Mouse (Mus musculus): ENCODE results near the gene Cept1.
A peak's percentile ranks its signal among the peaks of the same experiment; 100 is the strongest.
"Not testable (repeated sequence)": the region's sequence is repeated elsewhere in the genome, so short reads cannot be mapped to it uniquely, and the experiment has no call there.

Cept1 gene

DNA sequence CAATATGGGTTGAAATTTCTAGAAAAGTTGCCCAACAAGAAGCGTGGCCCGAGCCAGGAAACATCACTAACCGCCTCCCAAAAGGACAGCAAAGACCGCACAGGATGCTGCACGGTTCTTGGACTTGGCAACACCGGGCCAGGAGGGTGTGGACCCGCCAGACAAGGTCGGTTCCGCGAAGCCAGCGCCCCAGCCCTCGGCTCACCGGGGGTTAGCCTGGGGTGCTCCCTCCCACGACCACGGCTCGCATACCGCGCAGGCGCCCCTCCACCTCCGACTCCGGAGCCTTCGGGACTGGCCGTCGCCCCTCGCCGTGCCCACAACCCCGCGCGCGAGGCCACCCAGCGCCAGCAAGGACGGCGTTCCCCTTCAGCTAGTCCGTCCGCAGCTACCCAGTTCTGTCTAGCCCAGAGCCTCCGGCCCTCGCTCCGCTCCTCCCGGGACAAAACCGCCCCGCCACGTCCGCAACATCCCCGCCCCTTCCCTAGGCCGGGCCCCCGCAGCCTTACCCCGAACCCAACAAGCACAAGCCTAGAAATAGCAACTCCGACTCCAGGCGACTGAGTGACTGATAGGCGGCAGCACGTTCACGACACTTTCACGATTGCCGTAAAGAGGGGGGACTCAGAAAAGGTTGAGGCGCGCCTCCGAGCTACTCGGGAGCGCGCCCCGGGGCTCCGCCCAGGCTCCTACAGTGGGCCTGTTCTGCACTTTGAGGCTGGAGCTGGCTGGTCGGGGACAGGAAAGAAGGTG is at the start of gene Cept1, which contains the start of gene Dram2:
TSS of gene Cept1 (minus strand) at position 632 of the 753 bp plus-strand sequence.
TSS of gene Dram2 (plus strand) at position 628 of the 753 bp plus-strand sequence.
- peak; percentile 94 to 95 for DNase-seq

DNA sequence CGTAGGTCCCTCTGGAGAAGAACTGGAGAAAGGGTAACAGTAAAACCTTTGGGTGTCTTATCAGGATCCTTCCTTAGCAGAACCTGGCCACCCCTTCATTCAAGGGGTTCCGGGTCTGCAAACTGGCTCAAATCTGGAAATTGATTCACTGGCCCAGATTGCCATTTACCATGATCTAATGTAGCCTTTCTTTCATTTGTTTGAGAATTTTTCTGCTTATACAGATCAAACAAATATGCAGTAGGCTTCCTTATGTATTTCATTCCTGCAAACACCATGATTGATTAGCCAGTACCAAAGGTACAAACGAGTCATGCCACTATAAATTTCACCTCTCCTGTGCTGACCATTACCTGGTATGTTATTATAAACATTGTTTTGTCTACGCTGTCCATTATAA is 46.0 kb upstream of the Cept1 start:
- not testable (repeated sequence) for DNase-seq

DNA sequence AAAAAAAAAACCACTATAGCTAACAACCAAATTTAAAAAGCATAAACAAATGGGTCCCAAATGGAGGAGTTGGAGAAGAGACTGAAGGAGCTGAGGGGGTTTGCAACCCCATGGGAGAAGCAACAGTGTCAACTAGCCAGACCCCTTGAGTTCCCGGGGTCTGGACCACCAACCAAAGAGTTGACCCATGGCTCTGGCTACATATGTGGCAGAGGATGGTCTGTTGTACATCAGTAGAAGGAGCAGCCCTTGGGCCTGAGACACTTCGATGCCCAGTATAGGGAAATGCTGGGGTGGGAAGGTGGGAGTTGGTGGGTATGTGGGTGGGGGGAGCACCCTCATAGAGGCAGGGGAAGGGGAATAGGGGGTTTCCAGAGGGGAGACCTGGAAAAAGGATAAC is 31.7 kb upstream of the Cept1 start:
- DNase-seq, result no peak

DNA sequence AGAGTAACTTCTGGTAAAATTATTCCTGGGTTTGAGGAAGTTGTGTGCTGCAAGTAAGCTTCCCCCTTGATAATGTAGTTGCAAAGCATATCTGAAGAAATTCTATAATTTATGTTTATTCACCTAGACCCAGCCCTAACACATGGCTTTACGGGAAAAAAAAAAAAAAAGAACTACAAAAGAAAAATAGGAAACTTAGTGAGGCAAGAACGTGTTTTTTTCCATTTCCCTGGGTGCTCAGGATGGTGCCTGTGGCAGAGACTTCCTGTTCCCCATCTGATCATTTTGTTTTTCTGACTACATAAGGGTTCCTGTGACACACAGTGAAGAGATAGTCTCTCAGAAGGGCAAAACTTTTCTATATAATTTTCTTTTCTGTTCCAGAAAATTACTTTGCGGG is 25.6 kb upstream of the Cept1 start:
- no peak for DNase-seq

DNA sequence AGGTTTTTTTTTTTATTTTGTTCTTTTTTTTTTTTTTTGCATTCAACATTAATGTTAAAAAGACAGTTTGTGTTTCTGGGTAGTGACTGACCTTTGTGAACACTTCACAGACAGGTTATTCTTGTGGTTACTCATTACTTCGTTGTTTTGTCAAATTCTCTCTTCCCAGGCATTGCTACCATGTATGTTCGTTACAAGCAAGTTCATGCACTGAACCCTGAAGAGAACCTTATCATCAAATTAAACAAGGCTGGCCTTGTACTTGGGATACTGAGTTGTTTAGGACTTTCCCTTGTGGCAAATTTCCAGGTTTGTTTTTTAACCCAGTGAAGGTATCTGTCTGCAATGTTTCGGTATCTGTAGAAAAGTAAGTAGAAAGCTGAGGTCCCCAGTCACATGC is 18.3 kb upstream of the Cept1 start:
- peak in 1 of 2 experiments; percentile 37 for DNase-seq

DNA sequence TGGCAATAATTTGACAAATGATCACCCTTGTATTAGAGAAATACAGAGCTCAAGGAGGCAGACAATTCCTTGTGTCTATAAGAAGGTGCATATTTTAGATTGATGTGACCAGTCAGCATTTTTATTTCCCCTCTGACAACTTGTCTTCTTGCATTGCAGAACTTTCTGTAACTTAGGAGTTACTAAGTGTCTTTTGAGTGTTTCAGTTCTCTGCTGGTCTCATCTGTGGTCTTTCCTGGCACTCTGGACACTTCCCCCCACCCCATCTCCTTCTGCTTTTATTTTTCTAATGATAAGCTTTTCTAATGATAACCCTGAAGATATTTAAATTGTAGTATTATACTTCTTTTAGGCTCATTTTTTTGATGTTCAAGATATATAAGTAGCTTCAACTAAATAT is 10.7 kb upstream of the Cept1 start:
- DNase-seq, result no peak

DNA sequence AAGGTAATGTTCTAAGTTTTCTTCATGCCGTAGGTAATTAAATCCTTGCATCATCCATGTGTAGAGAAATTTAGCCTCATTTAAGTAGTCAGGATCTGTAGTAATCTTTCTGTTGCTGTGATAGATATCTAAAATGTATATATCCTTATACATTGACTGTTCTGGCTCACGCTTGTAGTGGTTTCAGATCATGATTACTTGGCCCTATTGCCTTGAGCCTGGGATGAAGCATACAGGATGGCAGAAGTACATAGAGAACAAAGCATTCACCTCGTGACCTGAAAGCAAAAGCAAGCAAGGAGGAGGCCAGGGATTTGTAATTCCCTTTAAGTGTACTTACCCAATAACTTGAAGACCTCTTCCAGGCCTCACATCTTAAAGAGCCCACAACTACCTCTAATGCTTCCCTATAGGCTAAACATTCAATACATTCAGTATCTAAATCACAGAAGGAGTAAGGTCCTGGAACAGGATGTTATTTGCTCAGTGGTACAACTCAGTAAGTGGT is 8.2 kb upstream of the Cept1 start:
- no peak for DNase-seq

DNA sequence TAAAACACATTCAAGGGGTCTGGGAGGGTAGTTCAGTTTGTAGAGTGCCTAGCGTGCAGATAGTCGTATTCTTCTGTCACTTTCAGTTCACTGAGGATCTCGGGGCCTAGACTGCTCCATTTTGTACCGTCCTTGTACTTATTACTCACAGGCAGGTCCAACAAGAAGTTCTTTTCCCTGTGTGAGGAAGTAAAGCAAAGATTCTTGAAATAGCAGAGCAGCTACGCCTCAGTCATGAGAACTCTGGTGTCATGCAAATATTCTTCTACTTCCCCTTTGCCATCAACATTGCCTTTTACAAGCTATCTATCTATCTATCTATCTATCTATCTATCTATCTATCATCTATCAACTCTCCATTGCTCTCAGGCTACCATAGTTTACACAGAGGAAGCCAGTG is 5.8 kb upstream of the Cept1 start:
- DNase-seq, result no peak

DNA sequence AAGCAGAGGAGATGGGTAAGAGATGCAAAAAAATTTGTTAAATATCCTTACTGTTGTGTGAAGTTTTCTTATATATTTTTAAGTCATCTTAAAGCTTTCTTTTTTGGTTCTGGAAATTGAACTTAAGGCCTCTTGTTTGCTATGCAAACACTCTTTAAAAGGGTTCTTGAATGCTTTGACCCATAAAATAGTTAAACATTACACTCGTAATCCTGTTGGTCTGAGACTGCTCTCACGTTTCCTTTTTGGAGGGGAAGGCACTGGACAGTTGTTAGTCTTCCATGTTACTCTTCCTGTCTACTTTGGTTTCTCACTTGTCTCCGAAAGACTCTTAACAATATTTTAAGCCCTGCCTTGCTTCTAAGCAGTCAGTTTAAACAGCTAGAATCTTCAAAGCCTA is 1.4 kb upstream of the Cept1 start:
- DNase-seq, result peak in 1 of 2 experiments; percentile 42

DNA sequence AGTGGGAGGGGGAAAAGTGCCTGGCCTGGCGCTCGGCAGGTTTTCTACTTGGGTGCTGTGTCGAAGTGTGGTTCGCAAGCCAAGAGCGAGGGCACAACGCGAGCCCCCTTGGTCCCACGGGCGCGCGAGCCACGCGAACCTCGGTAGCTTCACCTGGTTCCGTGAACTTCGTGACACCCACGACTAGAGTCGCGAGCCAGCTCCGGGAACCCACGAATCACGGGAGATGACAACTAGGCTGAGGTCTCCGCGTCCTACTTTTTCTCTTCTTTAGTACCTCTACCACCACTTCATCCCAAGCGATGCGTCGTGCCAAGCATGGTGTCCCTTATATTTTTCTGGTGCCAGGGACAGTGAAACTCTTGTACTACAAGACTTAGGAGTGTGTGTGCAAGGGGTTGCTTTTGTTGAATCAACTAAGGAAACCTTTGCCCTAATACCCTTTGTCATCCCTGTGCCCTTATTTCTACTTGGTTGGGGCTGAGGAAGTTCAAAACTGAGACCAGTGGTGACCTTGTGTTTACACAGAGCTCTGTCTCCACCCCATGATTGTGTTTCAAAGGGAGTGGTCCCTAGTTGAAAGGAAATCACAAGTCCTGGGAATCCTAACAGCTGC is 430 bp upstream of the Cept1 start:
- DNase-seq, result peak; percentile 35 to 52

DNA sequence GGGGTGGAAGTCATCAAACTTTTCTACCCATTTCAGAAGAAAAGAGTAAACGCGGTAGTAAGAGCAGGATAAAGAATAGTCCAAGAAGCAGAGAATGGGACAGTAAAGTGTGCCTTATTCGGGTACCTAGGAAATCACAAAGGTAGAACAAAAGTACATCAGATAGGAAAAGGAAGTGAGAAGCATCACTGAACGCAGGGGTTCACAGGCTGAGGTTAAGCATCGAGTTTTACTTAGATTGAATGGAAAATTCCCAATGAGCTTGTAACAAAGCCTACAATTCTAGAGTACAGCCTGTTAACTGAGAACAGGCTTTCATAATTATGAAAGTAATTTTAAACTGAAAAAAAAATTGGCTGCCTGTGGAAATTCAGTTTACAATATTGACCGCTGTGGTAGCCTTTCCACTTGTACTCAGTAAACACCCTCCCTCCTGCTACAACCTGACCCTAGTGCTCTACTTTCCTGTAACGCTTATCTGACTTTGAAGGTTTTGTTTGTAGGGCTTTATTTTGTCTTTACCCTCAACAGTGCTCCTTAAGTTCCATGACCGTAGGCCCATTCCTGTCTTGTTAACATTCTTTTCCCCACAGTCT is 2.8 kb downstream of the Cept1 start:
- no peak for DNase-seq

DNA sequence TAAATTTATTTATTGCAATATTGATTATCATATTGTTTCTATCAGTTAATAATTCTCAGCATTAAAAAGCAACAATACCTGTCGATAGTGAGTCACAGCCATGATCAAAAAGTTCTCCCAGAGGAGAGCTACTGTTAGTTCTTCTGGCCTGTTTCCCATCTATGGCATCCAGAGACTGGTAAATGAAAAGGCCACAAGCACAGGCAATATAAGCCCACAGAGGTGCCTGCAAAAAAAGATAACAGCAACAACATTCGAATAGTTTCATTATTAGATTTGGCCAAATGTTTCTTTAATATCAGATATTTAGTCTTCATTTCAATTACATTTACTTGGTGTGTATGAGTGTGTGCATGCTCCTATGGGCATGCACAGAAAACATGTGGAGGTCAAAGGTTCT is 14.3 kb downstream of the Cept1 start:
- DNase-seq, result no peak

DNA sequence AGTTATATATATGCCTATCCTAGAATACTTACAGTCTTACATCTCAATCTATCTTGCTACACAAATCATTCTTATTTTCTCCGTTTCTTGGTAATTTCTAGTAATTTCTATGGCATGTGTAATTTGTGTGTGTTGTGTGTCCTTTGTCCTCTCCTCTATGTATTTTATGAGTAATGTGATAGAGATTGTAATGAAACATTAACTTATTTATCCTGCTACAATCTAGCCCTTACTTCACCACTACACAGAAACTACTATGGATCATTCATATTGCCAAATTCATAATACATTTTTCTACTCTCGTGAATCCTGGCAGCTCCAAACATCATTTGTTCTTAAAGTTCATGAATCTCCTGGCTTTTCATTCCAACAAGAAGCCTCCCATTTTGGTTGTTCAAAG is 19.6 kb downstream of the Cept1 start:
- DNase-seq, result no peak

DNA sequence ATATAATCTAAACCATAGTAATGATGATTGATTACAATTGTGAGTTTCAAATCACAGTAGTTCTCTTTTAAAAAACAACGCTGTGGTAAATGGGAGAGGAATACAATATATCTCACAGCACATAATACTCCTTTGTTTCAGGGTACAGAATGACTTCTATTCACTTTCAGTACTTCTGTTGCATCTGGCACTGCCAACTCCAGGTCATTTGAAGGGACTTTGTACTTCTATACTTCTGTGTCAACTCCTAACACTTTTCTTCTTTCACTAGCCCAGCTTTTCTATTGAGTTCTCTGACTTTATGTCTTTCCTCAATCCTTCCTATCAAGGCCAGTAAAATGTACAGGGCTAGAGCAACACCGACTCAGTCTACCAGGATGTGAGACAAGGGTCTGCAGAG is 21.2 kb downstream of the Cept1 start:
- no peak for DNase-seq

DNA sequence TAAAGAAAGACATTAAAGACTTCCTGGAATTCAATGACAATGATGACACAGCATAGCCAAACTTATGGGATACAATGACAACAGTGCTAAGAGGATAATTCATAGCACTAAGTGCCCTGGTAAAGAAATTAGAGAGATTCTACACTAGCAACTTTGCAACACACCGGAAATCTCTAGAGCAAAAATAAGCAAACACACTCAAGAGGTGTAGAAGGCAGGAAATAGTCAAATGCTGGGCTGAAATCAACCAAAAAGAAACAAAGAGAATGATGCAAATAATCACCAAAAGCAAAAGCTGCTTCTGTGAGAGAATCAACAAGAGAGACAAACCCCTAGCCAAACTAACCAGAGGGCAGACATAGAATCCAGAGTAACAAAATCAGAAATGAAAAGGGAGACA is 24.9 kb downstream of the Cept1 start:
- no peak for DNase-seq

DNA sequence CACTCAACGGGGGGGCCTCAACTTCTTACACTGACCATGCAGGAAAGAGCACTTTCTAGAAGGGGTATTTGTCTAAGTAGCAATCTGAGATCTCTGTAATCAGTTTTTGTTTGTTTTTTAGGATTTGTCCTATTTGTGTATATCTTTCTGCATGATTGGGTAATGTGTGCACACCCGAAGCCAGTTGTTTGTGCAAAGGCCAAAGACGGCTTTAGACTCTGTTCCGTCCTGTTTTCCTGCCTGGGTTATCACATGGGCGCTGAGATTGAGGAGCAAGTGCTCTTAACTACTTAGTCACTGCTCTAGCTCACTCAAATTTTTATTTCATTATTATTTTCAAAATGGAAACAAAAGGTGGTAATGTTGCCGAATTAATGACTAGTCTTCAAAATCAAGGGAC is 32.6 kb downstream of the Cept1 start:
- DNase-seq, result no peak

DNA sequence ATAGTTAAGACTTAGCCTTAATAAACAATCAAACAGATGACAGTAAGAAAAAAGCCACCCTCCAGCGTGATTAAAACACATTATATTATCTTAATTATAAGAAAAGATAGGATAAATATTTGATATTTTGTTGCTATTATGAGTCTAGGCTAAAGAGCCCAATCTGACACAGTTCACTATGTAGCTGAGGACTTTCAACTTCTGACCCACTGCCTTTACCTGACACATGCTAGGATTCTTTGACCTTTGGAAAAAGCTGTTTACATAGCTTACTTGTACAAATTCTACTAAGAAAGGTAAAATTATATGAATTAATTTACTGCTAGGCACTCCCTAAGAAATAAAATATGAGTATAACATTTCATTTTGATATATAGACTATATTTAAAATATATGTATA is 36.9 kb downstream of the Cept1 start:
- DNase-seq, result no peak

DNA sequence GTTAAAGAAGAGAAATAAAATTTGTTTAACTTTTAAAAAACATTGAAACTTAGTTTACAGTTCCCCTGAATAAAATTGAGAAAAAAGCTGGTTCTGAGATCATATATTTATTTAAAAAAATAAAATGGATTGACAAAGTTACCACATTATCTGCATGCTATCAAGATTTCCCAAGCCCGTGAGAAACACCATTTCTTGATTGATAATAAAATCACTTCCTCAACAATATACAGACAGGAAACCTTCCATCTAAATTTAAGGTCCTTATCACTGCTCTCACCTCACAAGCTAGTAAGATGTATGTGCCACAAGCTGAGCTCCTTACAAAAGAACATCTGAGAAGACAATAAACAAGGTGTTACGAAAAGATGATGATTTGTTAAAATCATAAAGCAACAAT is 44.7 kb downstream of the Cept1 start:
- no peak for DNase-seq

DNA sequence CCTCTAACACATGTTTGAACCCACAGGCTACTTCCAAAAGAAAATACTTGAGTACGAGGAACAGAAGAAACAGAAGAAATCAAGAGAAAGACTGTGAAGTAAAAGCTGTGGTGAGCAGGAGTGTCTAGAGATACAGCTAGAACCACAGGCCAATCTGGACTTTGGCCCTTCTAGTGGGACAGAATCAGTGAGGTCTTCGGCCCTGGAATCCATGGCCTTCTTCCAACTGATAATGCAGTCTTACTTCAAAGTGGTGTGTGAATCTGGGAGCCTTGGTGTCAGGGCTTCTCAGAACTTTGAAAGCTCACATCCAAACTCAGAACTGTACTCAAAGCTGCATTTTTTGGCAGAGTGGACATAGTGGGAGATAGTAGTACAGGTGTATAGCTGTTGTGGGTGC is 47.1 kb downstream of the Cept1 start:
- no peak for DNase-seq

DNA sequence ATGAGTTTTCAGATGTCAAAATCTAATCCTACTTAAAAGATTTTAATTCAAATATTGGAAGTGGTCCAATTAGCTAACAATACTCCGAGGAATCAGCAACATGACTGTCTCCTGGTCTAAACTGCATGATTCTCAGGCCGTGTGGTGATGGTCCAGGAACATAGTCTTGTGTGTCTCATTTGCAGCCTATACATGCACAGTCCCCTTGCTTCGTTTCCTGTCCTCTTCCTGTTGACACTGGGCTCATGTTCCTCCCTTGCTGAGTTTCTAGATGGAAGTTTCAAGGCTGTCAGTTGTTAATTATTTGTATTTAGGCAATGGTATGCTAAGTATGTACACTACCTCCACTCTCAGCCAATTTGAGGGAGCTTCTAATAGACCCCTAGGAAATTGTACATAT is 50.6 kb downstream of the Cept1 start:
- no peak for DNase-seq

DNA sequence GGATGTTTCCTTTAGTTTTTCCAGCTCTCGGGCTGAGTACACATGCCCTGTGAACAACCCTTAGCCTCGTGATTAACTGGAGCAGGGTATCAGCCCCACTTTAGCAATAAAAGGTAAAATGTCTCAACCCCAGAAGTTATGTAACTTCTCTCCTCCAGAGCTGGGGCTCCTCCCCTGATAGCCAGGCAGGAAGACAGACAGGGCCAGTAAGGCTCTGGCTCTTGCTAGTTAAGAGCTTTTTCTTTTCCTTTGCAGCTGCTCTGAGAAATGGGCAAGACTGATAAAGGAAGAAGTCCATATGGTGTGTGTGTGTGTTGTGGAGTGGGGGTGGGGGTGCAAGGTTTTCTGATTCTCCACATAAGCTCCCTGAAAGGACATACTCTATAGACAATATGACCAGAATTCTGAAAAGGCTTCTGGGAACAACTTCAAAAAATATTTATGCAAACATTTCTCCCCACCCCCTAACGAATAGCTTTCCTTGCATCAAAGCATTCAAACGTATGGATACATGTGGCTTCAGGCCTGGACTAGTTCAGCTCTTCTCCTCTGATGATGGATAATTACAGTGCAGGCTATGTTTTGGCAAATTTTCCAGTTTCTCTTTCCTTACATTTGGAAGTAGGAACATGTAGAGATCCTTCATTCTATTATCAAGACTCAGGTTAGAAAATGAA is 51.4 kb downstream of the Cept1 start:
- DNase-seq, result no peak

DNA sequence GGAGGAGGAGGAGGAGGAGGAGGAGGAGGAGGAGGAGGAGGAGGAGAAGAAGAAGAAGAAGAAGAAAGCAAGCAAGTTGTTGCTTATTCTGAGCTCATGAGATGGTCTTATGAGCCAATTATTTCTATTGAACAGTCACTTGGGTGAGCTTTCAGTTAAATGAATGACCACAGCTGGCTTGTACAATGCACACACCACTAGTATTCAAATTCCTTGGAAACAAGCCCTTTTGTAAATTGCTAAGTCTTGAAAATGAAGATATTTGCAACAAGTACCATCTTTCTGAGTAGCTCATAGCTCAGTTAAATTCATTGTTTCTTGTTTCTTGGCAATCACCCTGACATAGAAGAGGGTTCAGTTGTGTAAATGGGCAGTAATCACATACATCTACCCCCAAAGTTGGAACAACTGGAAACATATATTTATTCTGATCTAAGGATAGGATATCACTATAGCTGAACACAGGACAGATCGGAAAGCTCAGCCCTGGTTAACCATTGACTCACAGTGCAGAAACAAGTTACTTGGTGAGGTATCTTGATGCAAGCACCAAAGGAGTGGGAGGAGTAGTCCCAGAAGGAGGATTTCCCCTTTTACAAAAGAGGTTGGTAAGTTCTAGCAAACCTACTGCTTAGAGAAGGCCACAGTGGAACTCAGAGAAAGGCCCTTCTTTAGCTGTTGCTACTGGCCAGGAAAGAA is 52.1 kb downstream of the Cept1 start:
- no peak for DNase-seq

DNA sequence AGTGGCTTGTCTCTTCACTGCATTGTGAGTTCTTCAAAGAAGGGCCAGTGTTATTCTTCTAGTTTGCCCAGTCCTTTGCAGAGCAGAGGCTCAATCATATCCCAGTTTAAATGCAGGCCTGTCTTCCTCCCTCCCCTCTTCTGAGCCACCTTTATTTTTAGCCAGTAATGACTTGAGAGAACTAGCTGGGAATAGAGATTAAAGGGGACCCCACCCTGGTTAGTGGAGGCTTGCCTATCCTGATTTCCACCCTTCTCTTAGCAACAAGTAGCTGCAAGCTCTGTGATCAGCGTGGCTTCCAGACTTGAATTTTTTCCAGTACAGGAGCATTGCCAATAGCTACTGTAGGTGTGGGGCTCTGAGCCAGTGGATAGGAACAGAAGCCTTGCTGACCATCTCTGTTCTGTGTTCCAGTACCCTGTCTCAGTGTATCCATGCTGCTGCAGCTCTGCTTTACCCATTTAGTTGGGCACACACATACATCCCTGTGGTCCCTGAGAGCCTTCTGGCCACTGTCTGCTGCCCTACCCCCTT is 53.1 kb downstream of the Cept1 start:
- DNase-seq, result no peak
